Mouse (Mus musculus) forebrain, embryonic 11.5 days (tissue): Measurements from ENCODE around the gene Btc. TPM values are rescaled to one million over a fixed set of nuclear protein-coding genes. Genes with fewer than 3 reads are reported as not detected.

ENCODE experiments used
- ATAC-seq: fragments of 200-750 bp; cut with Nextera tagmentation; replicated peaks from 2 replicates; pipeline ENCODE4 v1.8.0; 2017; ENCODE audit warnings: moderate TSS enrichment; ENCODE audit not compliant: low FRiP score
- DNase-seq: peaks from one replicate; pipeline ENCODE4 v3.0.0-alpha.2; 2017; ENCODE audit warnings: low spot score
- H3K27ac ChIP-seq: fragments of 300-500 bp; sonication (generic); 2 replicates; pipeline ENCODE4 v1.5.1; 2014; ENCODE audit warnings: low read depth, low read length
- H3K27me3 ChIP-seq: fragments of 300-500 bp; sonication (generic); 2 replicates; pipeline ENCODE4 v1.6.1; 2014; ENCODE audit warnings: mild to moderate bottlenecking, low read length, mixed read lengths; ENCODE audit not compliant: control insufficient read depth, insufficient read depth
- H3K36me3 ChIP-seq: fragments of 300-500 bp; sonication (generic); 2 replicates; pipeline ENCODE4 v1.6.1; 2014; ENCODE audit warnings: mild to moderate bottlenecking, low read length, moderate library complexity, mixed read lengths; ENCODE audit not compliant: control insufficient read depth, insufficient read depth
- H3K4me1 ChIP-seq: fragments of 300-500 bp; sonication (generic); replicated peaks from 2 replicates; pipeline ENCODE4 v1.6.1; 2014; ENCODE audit warnings: low read length, mixed read lengths; ENCODE audit not compliant: control insufficient read depth, insufficient read depth
- H3K4me2 ChIP-seq: fragments of 300-500 bp; sonication (generic); 2 replicates; pipeline ENCODE4 v1.6.1; 2014; ENCODE audit warnings: low read depth, mild to moderate bottlenecking, low read length, moderate library complexity, mixed read lengths; ENCODE audit not compliant: severe bottlenecking
- H3K4me3 ChIP-seq: fragments of 300-500 bp; sonication (generic); 2 replicates; pipeline ENCODE4 v1.5.1; 2014; ENCODE audit warnings: low read depth, low read length
- H3K9ac ChIP-seq: fragments of 300-500 bp; sonication (generic); 2 replicates; pipeline ENCODE4 v1.6.1; 2014; ENCODE audit warnings: low read length
- H3K9me3 ChIP-seq: fragments of 300-500 bp; sonication (generic); 2 replicates; pipeline ENCODE4 v1.6.1; 2016; ENCODE audit warnings: low read length, mixed read lengths; ENCODE audit not compliant: control insufficient read depth
- WGBS: fragments of 180-500 bp; shearing (Covaris S2); extraction: QIAGEN DNeasy Blood & Tissue Kit; methylation state at CpG from one replicate; pipeline ENCODE4 v1.1.7; 2014; 5-methylcytosine and 5-hydroxymethylcytosine counted together
- polyA plus RNA-seq: library from polyadenylated mRNA; unstranded; fragments of >200 nt; fragmentation: Nextera tagmentation; extraction: Ambion mirVana; gene quantifications from 2 replicates; pipeline ENCODE4 v1.2.1, GENCODE M21; 2014

Gene Btc
- polyA plus RNA-seq, 1 experiment from 2014 or later: not detected

- H3K36me3 ChIP-seq: no peaks in the 10 kb centered on the region
- H3K4me3 ChIP-seq: no peak overlapping the region
- 77% methylated on average over 5 of the region's 5 CpGs for WGBS
- DNase-seq (no peak), ATAC-seq (no peak)
- no peaks in the 10 kb centered on the region for H3K9me3 ChIP-seq
- no peaks in the 10 kb centered on the region for H3K4me1 ChIP-seq
- no peaks in the 10 kb centered on the region for H3K27me3 ChIP-seq
- no peak overlapping the region for H3K27ac ChIP-seq
- no peak overlapping the region for H3K4me2 ChIP-seq
- no peak overlapping the region for H3K9ac ChIP-seq
These were observed 60.6 kb downstream of the Btc start for GRCm38 (mm10) chr5:91341981-91342760.

DNA sequence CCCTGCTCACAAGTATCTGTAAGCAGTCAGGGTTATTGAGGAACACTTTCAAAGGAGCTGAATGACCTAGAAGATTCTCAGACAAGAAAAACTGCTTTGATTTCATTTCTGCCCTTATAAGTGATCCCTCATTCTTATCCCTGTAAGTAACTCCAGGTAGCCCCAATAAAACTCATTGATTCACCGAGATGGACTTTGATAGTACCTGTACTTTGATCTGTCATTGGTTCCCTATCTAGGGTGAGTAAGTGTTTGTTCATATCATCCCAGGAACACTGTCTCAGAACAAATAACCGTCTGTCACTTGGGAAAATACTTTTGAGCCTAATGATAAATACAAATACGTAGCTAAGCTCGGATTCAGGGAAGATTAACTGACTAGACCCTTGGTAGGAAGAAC lies 68.6 kb downstream of the Btc start:
- no peak for ATAC-seq
- no peaks in the 10 kb centered on the region for H3K4me1 ChIP-seq

DNA sequence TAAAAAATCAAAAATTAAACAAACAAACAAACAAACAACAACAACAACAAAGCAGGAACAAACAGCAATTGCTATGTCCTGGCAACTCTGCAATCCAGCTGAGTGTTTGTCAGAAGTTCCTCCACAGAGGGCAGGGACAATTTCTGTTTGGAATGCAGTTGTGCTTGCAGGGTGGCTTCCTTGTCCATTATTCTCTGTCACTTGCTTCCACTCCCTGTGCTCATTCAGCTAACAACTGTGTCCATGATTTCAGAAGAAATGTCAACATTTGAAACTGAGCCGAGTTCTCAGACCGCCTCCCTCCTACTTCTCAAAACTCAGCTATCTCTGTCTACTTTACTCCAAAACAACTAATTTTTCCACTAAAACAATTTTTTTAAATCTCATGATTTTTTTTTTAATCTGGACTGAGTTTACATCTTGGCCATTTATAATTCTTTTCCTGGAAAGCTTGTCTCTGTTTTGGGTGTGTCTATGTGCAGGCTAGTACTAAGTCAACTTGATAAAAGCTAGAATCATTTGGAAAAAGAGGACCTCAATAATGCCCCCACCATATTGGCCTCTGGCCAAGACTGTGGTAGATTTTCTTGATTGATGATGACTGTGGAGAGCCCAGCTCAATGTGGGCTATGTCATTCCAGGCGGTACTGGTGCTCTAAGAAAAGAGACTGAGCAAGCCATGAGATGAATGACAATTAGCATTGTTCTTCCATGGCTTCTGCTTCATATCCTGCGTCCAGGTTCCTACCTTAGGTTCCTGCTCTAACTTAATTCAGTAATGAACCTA lies 70.5 kb downstream of the Btc start:
- Histone ChIP-seq H3K4me3 (no peak overlapping the region), H3K9me3 (no peaks in the 10 kb centered on the region), H3K9ac (no peak overlapping the region), H3K36me3 (no peaks in the 10 kb centered on the region), H3K4me1 (no peaks in the 10 kb centered on the region), H3K27ac (no peak overlapping the region), H3K27me3 (no peaks in the 10 kb centered on the region), H3K4me2 (no peak overlapping the region)
- ATAC-seq (no peak), DNase-seq (no peak)
- WGBS: 85% methylated on average over 4 of the region's 4 CpGs

More for the DNA sequence above, 68.6 kb downstream of the Btc start:
- Histone ChIP-seq H3K9me3 (no peaks in the 10 kb centered on the region), H3K27ac (no peak overlapping the region), H3K9ac (no peak overlapping the region), H3K4me2 (no peak overlapping the region), H3K27me3 (no peaks in the 10 kb centered on the region), H3K4me3 (no peak overlapping the region), H3K36me3 (no peaks in the 10 kb centered on the region)
- no peak for DNase-seq
- WGBS: 88% methylated on average over 4 of the region's 4 CpGs

DNA sequence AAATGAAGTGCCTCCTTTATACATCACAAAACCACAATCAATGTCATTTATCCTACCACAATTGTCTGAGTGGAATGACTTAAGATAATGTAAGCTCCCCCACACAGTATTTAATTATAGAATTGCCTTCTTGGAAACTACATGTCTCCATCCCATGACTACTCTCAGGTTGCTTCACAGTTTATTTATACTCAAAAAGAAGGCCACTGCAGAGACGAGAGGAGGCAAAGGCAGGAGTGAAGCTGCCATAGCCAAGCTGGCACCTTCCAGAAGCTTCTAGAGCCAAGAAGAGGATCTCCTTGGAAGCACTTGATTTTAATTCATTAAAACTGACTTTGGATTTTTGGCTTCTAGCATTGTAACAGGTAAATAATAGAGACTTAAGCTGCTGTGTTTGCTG lies 81.0 kb downstream of the Btc start:
- no peak for DNase-seq
- no peaks in the 10 kb centered on the region for H3K9me3 ChIP-seq
- no peaks in the 10 kb centered on the region for H3K36me3 ChIP-seq
- WGBS: 79% methylated on average over 1 of the region's 1 CpGs
- no peak overlapping the region for H3K9ac ChIP-seq
- no peak overlapping the region for H3K27ac ChIP-seq
- H3K4me3 ChIP-seq: no peak overlapping the region
- H3K27me3 ChIP-seq: no peaks in the 10 kb centered on the region
- H3K4me2 ChIP-seq: no peak overlapping the region
- no peaks in the 10 kb centered on the region for H3K4me1 ChIP-seq
- ATAC-seq: no peak

DNA sequence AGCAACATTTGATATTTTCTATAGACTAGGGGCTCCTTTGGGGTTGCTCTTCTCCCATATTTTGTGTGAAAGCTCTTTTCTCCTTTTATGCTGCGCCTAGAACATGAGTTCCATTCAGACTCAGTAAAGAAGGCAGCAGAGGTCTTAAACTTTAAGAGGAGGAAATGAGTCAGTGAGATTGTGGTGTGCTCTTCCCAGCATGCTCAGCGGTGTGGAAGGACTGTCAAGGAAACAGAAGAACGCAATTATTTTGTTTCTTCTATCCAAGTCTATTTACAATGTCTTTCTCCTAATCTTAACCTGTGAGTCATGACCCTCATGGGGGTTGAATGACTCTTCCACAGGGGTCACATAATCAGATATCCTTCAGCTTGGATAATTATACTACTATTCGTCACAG lies 82.4 kb downstream of the Btc start:
- WGBS: 83% methylated on average over 4 of the region's 4 CpGs
- H3K9ac ChIP-seq: no peak overlapping the region
- H3K27me3 ChIP-seq: no peaks in the 10 kb centered on the region
- H3K4me2 ChIP-seq: no peak overlapping the region
- no peak for ATAC-seq
- H3K9me3 ChIP-seq: no peaks in the 10 kb centered on the region
- H3K36me3 ChIP-seq: no peaks in the 10 kb centered on the region
- H3K4me3 ChIP-seq: no peak overlapping the region
- H3K27ac ChIP-seq: no peak overlapping the region
- no peaks in the 10 kb centered on the region for H3K4me1 ChIP-seq
- no peak for DNase-seq

- Histone ChIP-seq H3K4me2 (no peak overlapping the region), H3K9me3 (no peaks in the 10 kb centered on the region), H3K4me1 (no peaks in the 10 kb centered on the region), H3K9ac (no peak overlapping the region), H3K27ac (no peak overlapping the region), H3K27me3 (no peaks in the 10 kb centered on the region), H3K4me3 (no peak overlapping the region), H3K36me3 (no peaks in the 10 kb centered on the region)
- DNase-seq (no peak), ATAC-seq (no peak)
- WGBS: 90% methylated on average over 4 of the region's 4 CpGs
These were observed 88.8 kb downstream of the Btc start for GRCm38 (mm10) chr5:91313971-91314370.

- DNase-seq (no peak), ATAC-seq (no peak)
- no peaks in the 10 kb centered on the region for H3K4me1 ChIP-seq
- no peak overlapping the region for H3K4me2 ChIP-seq
- H3K9me3 ChIP-seq: no peaks in the 10 kb centered on the region
- no peak overlapping the region for H3K27ac ChIP-seq
- no peaks in the 10 kb centered on the region for H3K36me3 ChIP-seq
- no peaks in the 10 kb centered on the region for H3K27me3 ChIP-seq
- H3K9ac ChIP-seq: no peak overlapping the region
- H3K4me3 ChIP-seq: no peak overlapping the region
- 54% methylated on average over 4 of the region's 4 CpGs for WGBS
These were observed 91.0 kb downstream of the Btc start for GRCm38 (mm10) chr5:91311767-91312166.

GRCm38 (mm10) chr5:91308576-91308975 lies 94.2 kb downstream of the Btc start:
- ATAC-seq: no peak
- Histone ChIP-seq H3K9me3 (no peaks in the 10 kb centered on the region), H3K27ac (no peak overlapping the region), H3K36me3 (no peaks in the 10 kb centered on the region), H3K27me3 (no peaks in the 10 kb centered on the region), H3K9ac (no peak overlapping the region), H3K4me2 (no peak overlapping the region), H3K4me1 (no peaks in the 10 kb centered on the region), H3K4me3 (no peak overlapping the region)
- no peak for DNase-seq
- 86% methylated on average over 7 of the region's 7 CpGs for WGBS
